Comparison of ENCODE assay signal across 21 mouse cellular contexts in the genomic region with DNA sequence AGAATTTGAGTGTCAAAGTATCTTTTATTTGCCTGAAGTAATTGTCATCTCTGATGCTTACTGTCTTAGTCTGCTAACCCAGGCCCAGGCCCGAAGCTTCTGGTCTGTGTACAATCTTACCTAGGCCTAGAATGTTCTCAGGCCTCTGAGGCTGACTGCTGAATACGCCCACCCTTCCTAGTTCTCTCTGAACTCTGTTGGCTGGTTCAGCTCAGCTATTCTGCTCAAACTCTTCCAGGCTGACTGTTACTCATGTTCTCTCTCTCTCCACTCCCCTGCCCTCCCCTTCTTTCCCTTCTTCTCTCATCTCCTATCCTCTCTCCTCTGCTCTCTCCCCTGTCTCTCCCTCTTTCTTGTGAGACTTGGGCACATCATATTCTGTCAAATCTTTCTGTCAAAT. TPM values are rescaled to one million over a fixed set of nuclear protein-coding genes. Genes with fewer than 3 reads are reported as not detected.
A peak's percentile ranks its signal among the peaks of the same experiment; 100 is the strongest.
DNase-seq lines count a peak whose midpoint lies in the region; TF ChIP-seq lines count a peak whose summit lies in the region.
"Had no signal": no experiment of that assay in that cellular context is flagged by ENCODE, and none has a peak within 500 bp of the region (broad histone marks: within the 10 kb centered on the region; RNA-seq: fewer than 3 reads in every experiment).

No protein-coding gene starts in this region.

- no peak for TF ChIP-seq POLR2A in testis, adult 2 months (IDR thresholded peaks at IDR 0.05; ENCODE audit: control insufficient read depth, low read depth, low read length)

- peak overlapping the region; percentile 32 for H3K4me3 ChIP-seq in gastrocnemius, adult 2 months
- no peak overlapping the region for H3K4me3 ChIP-seq in left cerebral cortex, adult 2 months
- no peak overlapping the region for H3K4me3 ChIP-seq in testis, adult 2 months (ENCODE audit: control insufficient read depth, low read depth, low read length)
- H3K4me3 ChIP-seq: embryonic facial prominence, embryonic 10.5 days; embryonic facial prominence, embryonic 13.5 days; erythroblast, embryonic 14.5 days; forebrain, embryonic 12.5 days; heart, adult 2 months; hindbrain, embryonic 12.5 days; intestine, embryonic 15.5 days had no signal

- no peak for DNase-seq in gastrocnemius, adult 2 months
- no peak for DNase-seq in gastrocnemius, postnatal 25 days
- no peak for DNase-seq in left cerebral cortex, adult 2 months (ENCODE audit: extremely low spot score in 1 of 2, low spot score in 2 of 2)
- no peak for DNase-seq in left cerebral cortex, postnatal 14 days (ENCODE audit: low spot score in 2 of 2)
- no peak for DNase-seq in testis, postnatal 10 days (ENCODE audit: low spot score)
- DNase-seq: adrenal gland, adult 2 months; adrenal gland, postnatal 14 days; cerebellum, adult 11-12 months; cerebellum, adult 8-10 months; cerebellum, postnatal 10 days; cerebellum, postnatal 36 days; embryo, embryonic 11 days; gastrocnemius, postnatal 14 days; heart, adult 2 months had no signal

- no peaks in the 10 kb centered on the region for H3K27me3 ChIP-seq in testis, adult 2 months (ENCODE audit: control insufficient read depth, insufficient read depth, low read length)
- H3K27me3 ChIP-seq: embryonic facial prominence, embryonic 13.5 days; forebrain, embryonic 12.5 days; hindbrain, embryonic 12.5 days; intestine, embryonic 15.5 days had no signal

- H3K4me1 ChIP-seq in testis, adult 2 months (ENCODE audit: control insufficient read depth, insufficient read depth, low read length) = 0 out of 2 replicates have a peak, but pooled peaks cover 2% of the 10 kb centered on the region
- H3K4me1 ChIP-seq: embryonic facial prominence, embryonic 10.5 days; forebrain, embryonic 12.5 days had no signal

- intact Hi-C loops in gastrocnemius, adult 2 months (cut with DNase I) = no loop called here
- intact Hi-C loops in left cerebral cortex, adult 2 months (cut with DNase I) = no loop called here
- intact Hi-C loops in left cerebral cortex, postnatal 14 days (cut with DNase I) = no loop called here

- no peak for TF ChIP-seq CTCF in gastrocnemius, adult 2 months (IDR thresholded peaks at IDR 0.05)
- TF ChIP-seq CTCF in left cerebral cortex, adult 2 months (IDR thresholded peaks at IDR 0.05) = no peak
- no peak for TF ChIP-seq CTCF in testis, adult 2 months (IDR thresholded peaks at IDR 0.05; ENCODE audit: control insufficient read depth, insufficient read depth, insufficient replicate concordance, low read depth, low read length)

- H3K27ac ChIP-seq in gastrocnemius, adult 2 months = peak overlapping the region; percentile 86
- H3K27ac ChIP-seq in left cerebral cortex, adult 2 months = peak overlapping the region; percentile 3; the same call in 1 of the 2 replicates
- H3K27ac ChIP-seq in testis, adult 2 months (ENCODE audit: control insufficient read depth, insufficient read depth, low read depth, low read length) = peak overlapping the region; percentile 42; the same call in 1 of the 2 replicates
- H3K27ac ChIP-seq: embryonic facial prominence, embryonic 10.5 days; embryonic facial prominence, embryonic 13.5 days; heart, adult 2 months; hindbrain, embryonic 12.5 days; intestine, embryonic 15.5 days had no signal

- peaks cover 2% of the 10 kb centered on the region; the same call in 1 of the 2 replicates for H3K36me3 ChIP-seq in testis, adult 2 months (ENCODE audit: control insufficient read depth, insufficient read depth, low read length)

RNA-seq across cellular contexts. Expression of gene Ppp4r1, which starts 24.0 kb away (rescaled TPM):
- 10 to 100 TPM; 24.8 to 30.3 TPM for total RNA-seq in gastrocnemius, adult 2 months (2021)
- total RNA-seq in gastrocnemius, postnatal 25 days (2021) = 10 to 100 TPM; 19.9 to 24.3 TPM
- total RNA-seq in left cerebral cortex, adult 2 months (2021) = 10 to 100 TPM; 46.5 to 52.5 TPM
- 10 to 100 TPM; 45.8 to 58.0 TPM for total RNA-seq in left cerebral cortex, postnatal 14 days (2021)
- polyA plus RNA-seq in testis, adult 2 months (2012; rRNA removed) = 244 and 274 TPM in 2 replicates

RNA-seq across cellular contexts. Expression of gene Rab31, which starts 33.9 kb away (rescaled TPM):
- total RNA-seq in gastrocnemius, adult 2 months (2021) = 1 to 10 TPM; 3.4 to 7.4 TPM
- total RNA-seq in gastrocnemius, postnatal 25 days (2021) = 1 to 10 TPM; 6.9 to 8.1 TPM
- total RNA-seq in left cerebral cortex, adult 2 months (2021) = 10 to 100 TPM; 53.6 to 54.7 TPM
- total RNA-seq in left cerebral cortex, postnatal 14 days (2021) = 10 to 100 TPM; 76.0 to 87.4 TPM
- 25.3 and 32.1 TPM in 2 replicates for polyA plus RNA-seq in testis, adult 2 months (2012; rRNA removed)
- polyA plus RNA-seq: erythroblast, embryonic 14.5 days had no signal

Comparison
In these comparisons a context has a peak if more than half of its experiments do, and no peak if none do; other contexts are left out.
1. H3K27ac ChIP-seq: peak in every context shown above with its lines; median percentile 86 in gastrocnemius, adult 2 months; 42 in testis, adult 2 months; 3 in left cerebral cortex, adult 2 months.
2. RNA of gene Rab31, which starts 33.9 kb away (total RNA-seq): 76.0 to 87.4 TPM in left cerebral cortex, postnatal 14 days and 53.6 to 54.7 TPM in left cerebral cortex, adult 2 months; 6.9 to 8.1 TPM in gastrocnemius, postnatal 25 days and 3.4 to 7.4 TPM in gastrocnemius, adult 2 months; every median in the first group is over 4 times any median in the second.